Mouse (Mus musculus) kidney, adult 2 months (tissue): ENCODE data around the gene Zdhhc13. TPM values are rescaled to one million over a fixed set of nuclear protein-coding genes. Genes with fewer than 3 reads are reported as not detected.
A peak's percentile ranks its signal among the peaks of the same experiment; 100 is the strongest.

ENCODE experiments used
- DNase-seq: peaks from one replicate; pipeline ENCODE4 v3.0.0; 2021
- H3K27ac ChIP-seq: fragments of 200-500 bp; 2 replicates; pipeline ENCODE4 v1.5.1; 2012; ENCODE audit warnings: low read depth, low read length, control low read depth, inconsistent platforms; ENCODE audit not compliant: insufficient read depth
- H3K27me3 ChIP-seq: fragments of 200-500 bp; replicated peaks from 2 replicates; pipeline ENCODE4 v1.6.1; 2012; ENCODE audit warnings: mild to moderate bottlenecking, moderate library complexity, low read length, inconsistent platforms; ENCODE audit not compliant: control insufficient read depth, insufficient read depth
- H3K36me3 ChIP-seq: fragments of 200-500 bp; 2 replicates; pipeline ENCODE4 v1.6.1; 2012; ENCODE audit warnings: mild to moderate bottlenecking, moderate library complexity, low read length, inconsistent platforms; ENCODE audit not compliant: control insufficient read depth, insufficient read depth
- H3K4me1 ChIP-seq: fragments of 200-500 bp; 2 replicates; pipeline ENCODE4 v1.6.1; 2011; ENCODE audit warnings: low read length; ENCODE audit not compliant: control insufficient read depth, insufficient read depth
- H3K4me3 ChIP-seq: fragments of 200-500 bp; 2 replicates; pipeline ENCODE4 v1.5.1; 2011; ENCODE audit warnings: mild to moderate bottlenecking, low read depth, low read length, control low read depth; ENCODE audit not compliant: insufficient read depth
- CTCF ChIP-seq: fragments of 200-500 bp; conservative IDR thresholded peaks from 2 replicates; pipeline ENCODE4 v1.5.1; 2011; ENCODE audit warnings: low read depth, mild to moderate bottlenecking, control low read depth, low read length, moderate library complexity, mixed read lengths; ENCODE audit not compliant: insufficient read depth, insufficient read length
- POLR2A ChIP-seq: fragments of 200-500 bp; IDR thresholded peaks from one replicate; pipeline ENCODE4 v1.6.1; 2011; ENCODE audit warnings: low read depth, low read length, control low read depth
- WGBS: fragments of 180-500 bp; shearing (Covaris S2); methylation state at CpG from one replicate; pipeline ENCODE4 v1.1.7; 2018; 5-methylcytosine and 5-hydroxymethylcytosine counted together
- polyA plus RNA-seq: library from polyadenylated mRNA; depleted of rRNA; stranded (reverse); fragments of >200 nt; gene quantifications from 2 replicates; pipeline ENCODE4 v1.2.3, GENCODE M21; 2012; rRNA removed

Gene Zdhhc13
- polyA plus RNA-seq, 1 experiment, result 9.6 TPM

DNA sequence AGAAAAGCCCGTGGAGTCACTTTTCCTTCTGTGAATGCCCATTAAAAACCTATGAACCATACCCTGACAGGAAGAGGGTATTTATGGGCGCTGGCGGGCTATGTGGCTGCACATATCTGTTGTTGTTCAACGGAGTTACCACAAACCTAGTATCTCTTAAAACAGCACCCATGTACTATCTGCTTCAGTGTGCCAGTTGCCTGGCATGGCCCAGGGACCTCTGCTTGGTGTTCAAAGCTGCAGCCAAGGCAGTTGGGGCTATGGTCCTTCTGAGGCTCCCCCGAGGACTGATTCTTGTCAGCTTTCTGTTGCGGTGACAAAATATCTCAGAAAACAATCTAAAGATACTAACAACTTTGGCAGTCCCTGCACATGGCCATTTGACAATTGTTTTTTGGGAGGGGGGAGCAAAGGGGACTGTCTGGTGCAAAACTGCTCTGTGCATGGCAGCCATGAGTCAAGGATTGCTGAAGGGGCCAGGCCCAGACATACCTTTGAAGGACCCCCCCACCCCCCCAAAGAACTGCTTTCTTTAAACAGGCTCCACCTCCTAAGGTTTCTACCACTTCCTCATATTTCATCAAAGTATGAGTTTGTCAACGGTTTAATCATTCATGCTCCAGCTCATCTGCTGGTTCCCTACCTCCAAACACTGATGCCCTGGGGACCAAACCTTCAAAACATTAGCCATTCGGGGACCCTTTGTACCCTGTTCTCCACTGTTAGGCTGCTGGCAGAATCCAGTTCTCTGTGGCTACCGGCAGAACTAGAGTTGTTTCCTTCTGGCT, 76.1 kb downstream of the Zdhhc13 start:
- WGBS, result 69% methylated on average over 9 of the region's 9 CpGs
- Histone ChIP-seq H3K4me3 (no peak overlapping the region), H3K36me3 (no peaks in the 10 kb centered on the region), H3K27me3 (no peaks in the 10 kb centered on the region), H3K27ac (no peak overlapping the region), H3K4me1 (no peaks in the 10 kb centered on the region)
- no peak for TF ChIP-seq CTCF
- no peak for TF ChIP-seq POLR2A
- DNase-seq, result no peak

DNA sequence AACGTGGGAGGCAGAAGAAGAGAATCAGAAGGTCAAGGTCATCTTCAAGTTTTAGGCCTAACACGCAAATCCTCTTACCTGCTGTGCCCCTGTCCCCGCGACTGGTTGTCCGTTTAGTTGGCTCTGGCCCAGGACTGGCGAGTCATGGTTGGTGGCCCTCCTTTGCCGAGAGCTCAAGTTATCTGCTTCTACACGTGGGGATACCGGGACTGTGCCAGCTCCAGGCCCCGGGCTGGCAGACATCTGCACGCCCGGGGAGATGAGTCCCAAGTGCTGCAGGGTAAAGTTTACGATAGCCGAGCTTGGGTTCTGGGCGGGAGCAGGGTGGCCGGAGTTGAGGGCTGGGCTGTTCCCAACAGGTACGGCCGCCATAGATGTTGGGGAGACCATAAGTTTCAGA, 78.8 kb downstream of the Zdhhc13 start:
- Histone ChIP-seq H3K4me1 (no peaks in the 10 kb centered on the region), H3K36me3 (no peaks in the 10 kb centered on the region), H3K4me3 (no peak overlapping the region), H3K27me3 (no peaks in the 10 kb centered on the region), H3K27ac (no peak overlapping the region)
- WGBS, result 92% methylated on average over 18 of the region's 18 CpGs
- DNase-seq, result no peak
- TF ChIP-seq POLR2A (no peak), CTCF (no peak)

DNA sequence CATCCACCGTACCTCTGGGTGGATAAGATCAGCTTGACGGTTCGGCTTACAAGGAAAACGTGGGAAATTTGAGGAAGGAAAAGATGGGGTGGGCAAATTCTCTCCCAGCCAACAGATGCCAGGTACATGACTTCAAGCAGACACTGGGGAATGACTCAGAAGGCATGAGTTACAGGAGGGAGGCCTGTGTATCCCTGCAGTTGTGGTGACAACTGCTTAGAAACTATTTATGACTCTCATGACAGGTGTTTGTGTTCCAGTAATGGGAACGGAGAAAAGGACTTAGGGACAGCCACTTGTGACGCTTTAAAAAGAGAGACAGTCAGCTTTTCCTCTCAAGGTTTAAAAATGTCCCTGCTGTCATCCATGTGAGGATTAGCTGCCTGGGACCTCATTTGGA, 81.3 kb downstream of the Zdhhc13 start:
- Histone ChIP-seq H3K4me3 (no peak overlapping the region), H3K36me3 (no peaks in the 10 kb centered on the region)

DNA sequence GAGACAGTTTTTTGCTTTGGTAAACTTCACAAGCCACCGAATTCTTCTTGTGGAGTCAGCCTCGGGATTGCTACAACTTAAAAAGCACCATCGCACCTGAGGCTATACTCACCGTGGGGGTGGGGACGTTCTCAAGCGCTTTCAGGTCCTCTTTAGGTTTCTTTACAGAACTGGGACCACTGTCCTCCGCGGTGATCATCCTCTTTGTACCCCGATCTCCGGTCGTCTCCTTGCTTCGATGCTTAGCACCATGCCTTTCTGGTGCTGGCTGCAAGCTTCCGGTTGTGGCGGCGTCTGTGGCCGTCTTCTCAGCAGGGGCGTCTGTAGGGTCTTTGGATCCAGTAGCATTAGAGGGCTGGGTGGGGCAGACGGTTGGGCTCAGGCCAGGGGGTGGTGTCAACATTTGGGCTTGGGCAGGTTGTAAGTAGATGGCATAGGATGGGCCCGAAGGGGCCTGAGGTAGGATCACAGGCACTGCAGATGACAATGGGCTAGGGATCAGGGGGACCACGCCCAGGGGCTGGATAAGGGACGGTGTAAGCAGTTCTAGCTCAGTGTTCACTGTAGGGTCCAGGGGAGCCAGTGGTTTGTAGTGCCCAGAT, 81.9 kb downstream of the Zdhhc13 start:
- no peak for DNase-seq
- Histone ChIP-seq H3K4me3 (no peak overlapping the region), H3K27me3 (no peaks in the 10 kb centered on the region), H3K27ac (no peak overlapping the region), H3K4me1 (no peaks in the 10 kb centered on the region), H3K36me3 (no peaks in the 10 kb centered on the region)
- 93% methylated on average over 21 of the region's 21 CpGs for WGBS
- TF ChIP-seq CTCF (no peak), POLR2A (no peak)

More for the DNA sequence above, 81.3 kb downstream of the Zdhhc13 start:
- Histone ChIP-seq H3K4me1 (no peaks in the 10 kb centered on the region), H3K27me3 (no peaks in the 10 kb centered on the region), H3K27ac (no peak overlapping the region)
- no peak for TF ChIP-seq CTCF
- TF ChIP-seq POLR2A, result no peak
- no peak for DNase-seq
- WGBS, result 68% methylated on average over 6 of the region's 6 CpGs

GRCm38 (mm10) chr7:48871292-48871691, 82.5 kb downstream of the Zdhhc13 start:
- DNase-seq, result no peak
- no peak overlapping the region for H3K4me3 ChIP-seq
- H3K27me3 ChIP-seq, result no peaks in the 10 kb centered on the region
- no peaks in the 10 kb centered on the region for H3K4me1 ChIP-seq
- no peaks in the 10 kb centered on the region for H3K36me3 ChIP-seq
- TF ChIP-seq CTCF (no peak), POLR2A (no peak)
- WGBS, result 89% methylated on average over 11 of the region's 11 CpGs
- no peak overlapping the region for H3K27ac ChIP-seq

GRCm38 (mm10) chr7:48875096-48875495, 86.3 kb downstream of the Zdhhc13 start:
- Histone ChIP-seq H3K27ac (no peak overlapping the region), H3K4me1 (no peaks in the 10 kb centered on the region), H3K27me3 (no peaks in the 10 kb centered on the region), H3K4me3 (no peak overlapping the region), H3K36me3 (no peaks in the 10 kb centered on the region)
- TF ChIP-seq CTCF (no peak), POLR2A (no peak)
- 94% methylated on average over 14 of the region's 14 CpGs for WGBS
- no peak for DNase-seq

GRCm38 (mm10) chr7:48876526-48876925, 87.7 kb downstream of the Zdhhc13 start:
- peak; percentile 73 for DNase-seq
- no peaks in the 10 kb centered on the region for H3K4me1 ChIP-seq
- WGBS, result 45% methylated on average over 4 of the region's 4 CpGs
- H3K4me3 ChIP-seq, result no peak overlapping the region
- H3K27me3 ChIP-seq, result no peaks in the 10 kb centered on the region
- H3K27ac ChIP-seq, result no peak overlapping the region
- no peaks in the 10 kb centered on the region for H3K36me3 ChIP-seq
- TF ChIP-seq CTCF, result peak; percentile 53
- no peak for TF ChIP-seq POLR2A

Other genes with a start within 250 kb of the Zdhhc13 start
- 0.06 TPM in 1 of 2 replicates, not detected in the other for gene Mrgprb2, start 230.9 kb upstream of the Zdhhc13 start, polyA plus RNA-seq
- gene Mrgprb3, start 145.2 kb upstream of the Zdhhc13 start, polyA plus RNA-seq, result not detected in 2 replicates
- 5.1 TPM in 1 of 2 replicates, not detected in the other for gene Csrp3, start 59.0 kb downstream of the Zdhhc13 start, polyA plus RNA-seq
- 0.12 and 0.28 TPM in 2 replicates for gene E2f8, start 92.6 kb downstream of the Zdhhc13 start, polyA plus RNA-seq
- gene Nav2, start 119.7 kb downstream of the Zdhhc13 start, polyA plus RNA-seq, result 18.3 and 18.4 TPM in 2 replicates